Mouse (Mus musculus) liver, embryonic 14.5 days (tissue): ENCODE results near the gene Lrsam1.

Source experiments
- CTCF ChIP-seq: IDR thresholded peaks from 2 replicates; pipeline ENCODE4 v1.5.1; 2016; ENCODE audit warnings: antibody characterized with exemption, low read depth, control low read depth
- EP300 ChIP-seq: IDR thresholded peaks from 2 replicates; pipeline ENCODE4 v1.6.1; 2016; ENCODE audit warnings: antibody characterized with exemption, low read depth

- TF ChIP-seq CTCF (peak; percentile 26; the same call in 1 of the 2 replicates), EP300 (no peak)
Measured at GRCm38 (mm10) chr2:32957344-32957743, 4.1 kb downstream of the Lrsam1 start.
